Mouse (Mus musculus): ENCODE measurements around the gene Fbxl8.
A peak's percentile ranks its signal among the peaks of the same experiment; 100 is the strongest.

Fbxl8 gene

DNA sequence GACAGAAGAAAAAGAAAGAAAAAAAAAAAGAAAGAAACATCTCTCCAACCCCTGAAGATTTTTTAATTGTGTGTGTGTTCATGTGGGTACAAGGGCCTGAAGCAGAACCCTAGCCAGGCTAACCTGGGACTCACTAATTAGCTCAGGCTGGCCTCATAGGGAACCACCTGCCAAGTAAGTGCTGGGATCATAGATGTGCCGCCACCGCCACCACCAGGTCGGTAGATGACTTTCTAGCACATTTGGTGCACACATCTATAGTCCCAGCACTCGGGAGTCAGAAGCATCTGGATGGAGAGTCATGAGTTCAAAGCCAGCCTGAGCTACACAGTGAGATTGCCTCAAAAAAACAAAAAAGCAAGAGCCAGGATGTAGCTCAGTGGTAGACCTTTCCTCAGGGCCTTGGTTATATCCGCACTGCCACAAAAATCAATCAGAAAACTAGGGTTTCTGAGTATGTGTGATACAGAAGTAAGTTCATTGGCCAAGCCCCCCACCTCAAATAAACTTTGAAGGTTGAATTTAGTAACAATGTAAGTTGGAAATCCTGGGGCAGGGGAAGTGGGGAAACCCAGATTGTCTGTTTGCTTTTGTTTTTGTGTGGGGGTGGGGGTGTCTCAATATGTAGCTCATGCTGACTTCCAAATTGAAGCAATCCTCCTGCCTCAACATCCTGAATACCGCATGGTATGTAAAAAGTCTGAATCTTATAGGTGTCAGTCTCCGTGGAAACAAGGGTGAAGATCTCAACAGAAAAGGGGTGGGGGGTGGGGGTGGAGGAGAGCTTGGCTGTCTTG is 6.9 kb upstream of the Fbxl8 start:
- no peak for DNase-seq (ENCODE audit: low spot score)

DNA sequence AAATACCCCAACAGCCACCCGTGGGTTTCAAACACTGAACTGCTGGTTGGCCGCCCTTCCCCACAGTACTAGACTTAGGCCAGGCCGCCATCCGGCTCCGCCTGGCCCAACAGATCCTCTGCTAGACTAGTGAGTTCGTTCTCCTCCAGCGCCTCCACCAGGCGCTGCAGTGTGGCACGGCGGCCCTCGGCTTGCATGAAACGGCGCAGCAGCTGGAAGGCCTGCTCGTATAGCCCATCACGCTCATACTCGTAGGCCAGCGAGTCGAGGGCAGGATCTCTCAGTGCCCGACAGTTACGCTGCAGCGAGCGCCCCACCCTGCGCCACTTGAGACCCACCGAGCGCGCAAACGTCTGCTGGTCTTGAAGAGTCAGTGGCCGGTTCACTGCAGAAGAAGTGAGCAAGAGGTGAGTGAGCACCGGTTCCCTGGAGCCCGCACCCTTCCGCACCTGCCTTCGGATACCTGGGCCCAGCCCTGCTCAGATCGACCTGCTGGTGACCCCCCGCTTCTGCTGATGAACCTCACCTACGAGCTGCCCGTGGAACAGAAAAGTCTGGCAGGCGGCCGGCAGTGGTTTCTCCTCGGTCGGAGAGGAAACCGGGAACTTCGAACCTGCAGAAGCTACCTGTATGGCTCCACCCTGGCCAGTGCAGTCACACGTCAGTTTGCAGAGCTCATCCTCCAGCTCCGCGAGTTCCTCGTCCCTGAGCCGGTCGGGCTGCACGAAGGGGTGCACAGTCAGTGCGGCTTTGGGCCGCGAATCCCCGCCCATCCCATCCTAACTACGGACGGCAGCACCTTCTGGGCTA is 5.3 kb upstream of the Fbxl8 start:
- DNase-seq (ENCODE audit: low spot score) = no peak

DNA sequence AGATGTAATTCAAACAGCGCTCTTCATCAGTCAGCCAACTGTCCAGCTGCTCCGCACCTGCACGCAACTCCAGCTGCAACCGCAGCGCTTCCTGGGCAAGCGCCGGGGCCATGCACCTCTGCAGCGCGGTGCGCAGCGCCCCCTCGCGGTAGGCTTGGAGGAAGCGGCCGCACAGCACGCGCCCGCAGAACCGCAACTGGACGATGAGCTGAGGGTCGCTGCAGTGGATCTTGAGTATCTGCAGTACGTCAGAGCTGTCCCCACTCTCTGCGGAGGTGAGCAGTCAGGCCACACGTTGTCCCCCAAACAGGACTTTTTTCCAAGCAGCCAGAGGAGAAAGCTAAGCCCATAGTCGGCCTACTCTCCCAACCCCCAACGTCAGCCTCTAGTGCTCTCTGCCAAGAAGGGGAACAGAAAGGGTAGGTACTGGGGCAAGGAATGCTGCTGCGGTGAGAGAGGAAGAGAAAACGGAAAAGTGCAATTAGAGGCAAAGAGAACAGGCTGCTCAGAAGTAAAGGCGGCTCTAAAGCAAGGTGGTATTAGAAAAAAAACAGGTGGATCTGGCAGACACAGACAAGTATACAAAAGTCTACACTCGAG is 4.6 kb upstream of the Fbxl8 start:
- peak; percentile 78 for DNase-seq (ENCODE audit: low spot score)

- DNase-seq (ENCODE audit: low spot score) = no peak
Observed at GRCm38 (mm10) chr8:105260371-105261099, 3.9 kb upstream of the Fbxl8 start.

DNA sequence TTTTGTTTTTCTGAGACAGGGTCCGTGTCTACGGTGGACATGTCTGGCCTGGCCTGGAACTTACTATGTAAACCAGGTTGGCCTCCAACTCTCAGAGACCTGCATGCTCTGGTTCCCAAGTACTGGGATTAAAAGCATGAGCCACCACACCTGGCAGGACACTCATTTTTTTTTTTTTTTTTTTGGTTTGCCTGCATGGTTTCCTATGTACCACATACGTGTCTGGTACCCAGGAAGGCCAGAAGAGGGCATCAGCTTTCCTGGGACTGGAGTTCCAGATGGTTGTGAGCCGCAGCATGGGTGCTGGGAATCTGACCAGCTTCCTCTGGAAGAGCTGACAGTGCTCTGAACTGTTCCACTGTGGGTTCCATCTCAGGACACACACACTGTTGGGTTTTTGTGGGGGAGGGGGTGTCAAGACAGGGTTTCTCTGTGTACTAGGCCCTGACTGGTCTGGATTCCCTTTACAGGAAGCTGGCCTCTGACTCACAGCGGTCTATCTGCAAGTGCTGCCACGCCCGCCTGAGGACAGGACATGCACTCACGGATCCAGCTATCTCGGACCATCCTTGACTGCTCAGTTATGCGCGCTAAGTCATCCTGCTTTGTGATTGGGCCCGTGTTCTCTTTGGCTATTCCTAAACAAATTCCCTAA is 3.0 kb upstream of the Fbxl8 start:
- no peak for DNase-seq (ENCODE audit: low spot score)

DNA sequence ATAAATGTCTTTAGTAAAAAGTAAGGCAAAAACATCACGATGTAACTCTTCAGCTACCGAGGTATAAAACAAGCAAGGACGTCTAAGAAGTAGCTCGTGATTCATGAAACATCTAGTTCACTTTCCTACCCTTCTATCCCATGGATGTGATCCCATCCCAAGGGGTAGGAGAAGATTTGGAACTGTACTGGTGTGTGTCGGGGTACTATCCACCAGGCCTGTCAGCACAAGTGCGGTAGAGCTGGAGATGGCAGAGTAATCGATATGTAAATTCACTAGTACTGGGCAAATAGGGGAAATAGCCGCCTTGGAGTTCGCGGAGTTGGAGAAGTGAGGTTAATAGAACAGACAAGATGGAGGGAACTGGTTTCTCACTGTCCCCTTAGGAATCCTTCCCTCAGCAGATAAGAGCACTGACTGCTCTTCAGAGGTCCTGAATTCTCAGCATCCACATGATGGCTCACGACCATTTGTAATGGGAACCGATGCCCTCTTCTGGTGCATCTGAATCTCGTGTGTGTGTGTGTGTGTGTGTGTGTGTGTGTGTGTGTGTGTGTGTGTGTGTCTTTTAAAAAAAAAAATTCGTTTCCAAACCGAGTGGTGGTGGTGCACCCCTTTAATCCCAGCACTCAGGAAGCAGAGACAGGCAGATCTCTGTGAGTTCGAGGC is 1.1 kb upstream of the Fbxl8 start:
- no peak for DNase-seq (ENCODE audit: low spot score)

DNA sequence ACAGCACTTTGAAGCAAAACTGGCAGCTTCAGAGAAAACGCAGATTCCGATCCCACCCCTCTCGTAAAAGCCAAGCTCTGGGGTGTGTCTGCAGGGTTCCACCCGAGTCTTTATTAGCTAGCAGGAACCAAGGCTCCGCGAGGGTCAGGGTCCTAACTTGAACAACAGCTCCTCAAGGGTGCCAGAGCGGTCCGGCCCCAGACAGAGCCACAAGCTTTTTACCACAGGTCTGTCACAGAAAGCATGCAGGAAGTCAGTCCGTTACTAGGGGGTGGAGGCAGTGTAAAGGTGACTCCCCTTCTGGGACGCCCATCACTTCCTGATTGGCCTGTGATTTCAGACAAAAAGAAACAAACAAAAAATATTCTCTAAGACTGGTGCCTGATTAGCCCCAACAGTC is 680 bp downstream of the Fbxl8 start:
- DNase-seq (ENCODE audit: low spot score) = no peak

DNA sequence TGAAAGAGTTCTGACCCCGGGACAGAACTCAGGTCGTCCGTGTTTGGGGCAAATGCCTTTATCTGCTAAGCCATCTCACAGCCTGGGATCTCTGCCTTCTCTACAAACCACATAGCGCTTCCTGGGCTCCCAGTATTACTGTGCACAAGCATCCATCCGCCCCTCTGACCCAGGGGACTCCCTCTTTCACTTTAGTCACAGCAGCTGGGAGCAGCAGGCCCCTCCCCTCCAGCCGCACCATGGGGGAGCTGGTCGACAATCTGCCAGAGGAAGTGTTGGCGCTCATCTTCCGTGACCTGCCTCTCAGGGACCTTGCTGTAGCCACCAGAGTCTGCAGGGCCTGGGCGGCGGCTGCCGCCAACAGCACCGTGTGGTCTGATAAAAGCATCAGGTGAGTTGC is 2.3 kb downstream of the Fbxl8 start:
- no peak for DNase-seq (ENCODE audit: low spot score)

DNA sequence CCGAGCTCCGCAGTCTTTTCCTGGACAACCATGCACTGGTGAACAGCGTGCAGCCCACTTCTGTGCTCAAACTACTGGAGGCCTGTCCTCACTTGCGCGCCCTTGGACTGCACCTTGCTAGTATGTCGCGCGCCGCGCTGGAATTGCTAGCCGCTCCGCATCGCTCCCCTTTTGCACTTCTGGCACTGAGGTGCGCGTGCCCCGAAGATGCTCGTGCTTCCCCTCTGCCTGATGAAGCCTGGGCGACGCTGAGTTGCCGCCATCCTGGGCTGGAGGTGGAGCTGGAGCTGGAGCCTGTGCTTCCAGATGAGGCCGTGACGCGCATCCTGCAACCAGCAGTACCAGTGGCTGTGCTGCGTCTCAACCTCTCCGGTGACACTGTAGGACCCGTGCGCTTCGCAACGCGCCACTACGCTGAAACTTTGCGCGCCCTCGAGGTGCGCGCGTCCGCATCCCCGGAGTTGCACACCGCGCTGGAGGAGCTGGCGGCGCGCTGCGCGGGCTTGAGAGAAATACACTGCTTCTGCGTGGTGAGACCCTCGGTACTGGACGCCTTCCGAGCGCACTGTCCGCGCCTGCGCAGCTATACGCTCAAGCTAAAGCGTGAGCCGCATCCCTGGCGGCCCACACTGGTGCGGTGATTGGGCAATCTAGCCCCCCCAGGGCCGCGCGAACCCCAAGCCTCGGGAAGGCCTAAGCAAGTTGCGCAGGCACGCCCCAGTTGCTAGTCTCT is 4.1 kb downstream of the Fbxl8 start:
- DNase-seq (ENCODE audit: low spot score) = no peak

- DNase-seq (ENCODE audit: low spot score) = no peak
Observed at GRCm38 (mm10) chr8:105269075-105269458, 4.6 kb downstream of the Fbxl8 start.

DNA sequence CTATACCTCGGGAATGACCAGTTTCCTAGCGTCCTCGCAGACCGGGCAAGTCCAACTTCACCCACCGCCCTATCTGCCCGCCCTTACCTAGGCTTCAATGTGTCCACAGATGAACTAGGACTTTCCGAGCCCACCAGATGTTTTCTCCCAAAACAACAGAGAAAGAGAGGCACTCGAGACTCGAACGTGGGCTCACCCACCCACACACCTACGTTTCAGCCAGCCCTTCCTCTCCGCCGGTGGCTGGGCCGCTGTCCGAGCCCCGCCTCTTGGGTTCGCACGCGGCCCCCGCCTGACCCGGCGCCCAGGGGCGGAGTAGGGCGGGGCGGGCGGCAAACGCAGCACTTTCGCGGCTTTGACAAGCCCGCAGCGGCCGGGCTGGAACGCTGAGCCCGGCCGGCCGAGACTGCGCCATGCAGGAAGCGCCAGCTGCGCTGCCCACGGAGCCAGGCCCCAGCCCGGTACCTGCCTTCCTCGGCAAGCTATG is 5.1 kb downstream of the Fbxl8 start, which contains the start of gene Hsf4:
Gene Hsf4 (plus strand): TSS at position 341 of the 487 bp plus-strand sequence.
- peak; percentile 72 for DNase-seq (ENCODE audit: low spot score)

DNA sequence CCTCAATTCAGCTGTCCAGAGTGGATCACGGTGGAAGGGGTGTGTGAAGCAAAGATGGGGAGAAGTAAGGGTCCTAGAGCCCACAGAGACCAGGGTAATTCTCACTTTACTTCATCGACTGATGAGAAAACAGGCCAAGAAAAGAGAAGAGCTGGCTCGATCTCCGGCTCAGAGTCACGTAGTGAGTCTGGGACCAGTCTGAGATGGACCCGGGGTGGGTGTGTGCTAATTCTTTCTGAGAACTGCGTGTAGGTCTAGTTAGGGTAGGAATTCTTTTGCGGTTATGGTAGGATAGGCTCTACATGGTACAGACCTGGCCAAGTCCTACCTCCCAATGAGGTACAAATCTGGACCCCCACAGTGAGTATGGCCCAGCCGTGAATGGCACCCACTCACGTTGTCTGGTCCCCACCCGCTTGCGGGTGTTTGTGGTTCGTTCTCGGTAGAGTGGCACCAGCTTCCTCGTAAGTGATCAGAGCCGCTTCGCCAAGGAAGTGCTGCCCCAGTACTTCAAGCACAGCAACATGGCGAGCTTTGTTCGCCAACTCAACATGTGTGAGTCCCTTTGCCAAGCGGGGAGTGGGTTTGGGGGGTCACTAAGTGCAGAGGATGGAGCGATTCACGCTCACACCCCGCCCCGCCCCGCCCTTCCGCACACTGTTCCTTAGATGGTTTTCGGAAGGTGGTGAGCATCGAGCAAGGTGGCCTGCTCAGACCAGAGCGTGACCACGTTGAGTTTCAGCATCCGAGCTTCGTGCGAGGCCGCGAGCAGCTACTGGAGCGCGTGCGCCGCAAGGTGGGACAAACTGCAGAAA is 5.9 kb downstream of the Fbxl8 start:
- no peak for DNase-seq (ENCODE audit: low spot score)

- DNase-seq (ENCODE audit: low spot score) = no peak
Observed at GRCm38 (mm10) chr8:105270916-105271186, 6.4 kb downstream of the Fbxl8 start.

DNA sequence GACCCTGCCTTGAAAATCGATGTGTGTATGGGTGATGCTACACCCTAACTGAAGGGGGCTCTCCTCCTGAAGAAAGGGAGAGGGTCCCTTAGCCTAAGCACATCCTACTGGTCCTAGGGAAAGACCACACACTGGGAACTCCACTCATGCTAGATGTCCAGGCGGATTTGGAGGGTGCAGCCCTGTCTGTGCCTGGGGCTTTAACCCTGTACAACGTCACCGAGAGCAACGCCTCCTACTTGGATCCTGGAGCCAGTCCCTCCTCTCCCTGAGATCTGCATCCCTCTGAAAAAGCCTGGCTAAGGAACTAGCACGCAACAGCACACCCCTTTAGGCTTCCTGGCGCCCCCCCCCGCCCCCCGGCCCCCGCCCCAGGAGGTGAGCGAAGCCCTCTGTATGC is 10.9 kb downstream of the Fbxl8 start:
- DNase-seq (ENCODE audit: low spot score) = no peak

DNA sequence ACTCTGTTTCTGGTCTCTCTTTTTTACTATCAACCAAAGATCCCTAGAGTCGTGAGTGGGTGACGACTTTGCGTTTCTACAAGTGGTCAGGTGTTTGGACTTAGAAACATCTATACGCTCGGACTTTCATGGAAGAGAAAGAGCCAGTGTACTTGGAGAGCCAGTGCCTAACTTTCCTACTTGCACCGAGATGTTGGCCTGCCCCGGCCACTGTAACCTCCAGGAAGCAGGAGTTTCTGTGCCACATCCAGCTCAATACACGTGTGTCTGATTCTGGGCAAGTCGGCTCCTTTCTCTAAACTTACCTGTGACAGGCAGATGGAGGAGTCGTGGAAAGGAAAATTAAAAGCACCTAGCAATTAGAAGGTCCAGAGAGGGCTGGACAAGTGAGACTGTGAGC is 11.4 kb downstream of the Fbxl8 start, which contains the start of gene Nol3:
Gene Nol3 (plus strand): TSS at position 301 of the 400 bp plus-strand sequence.
- DNase-seq (ENCODE audit: low spot score) = no peak

GRCm38 (mm10) chr8:105276292-105277120 is 12.1 kb downstream of the Fbxl8 start:
- peak; percentile 52 for DNase-seq (ENCODE audit: low spot score)

DNA sequence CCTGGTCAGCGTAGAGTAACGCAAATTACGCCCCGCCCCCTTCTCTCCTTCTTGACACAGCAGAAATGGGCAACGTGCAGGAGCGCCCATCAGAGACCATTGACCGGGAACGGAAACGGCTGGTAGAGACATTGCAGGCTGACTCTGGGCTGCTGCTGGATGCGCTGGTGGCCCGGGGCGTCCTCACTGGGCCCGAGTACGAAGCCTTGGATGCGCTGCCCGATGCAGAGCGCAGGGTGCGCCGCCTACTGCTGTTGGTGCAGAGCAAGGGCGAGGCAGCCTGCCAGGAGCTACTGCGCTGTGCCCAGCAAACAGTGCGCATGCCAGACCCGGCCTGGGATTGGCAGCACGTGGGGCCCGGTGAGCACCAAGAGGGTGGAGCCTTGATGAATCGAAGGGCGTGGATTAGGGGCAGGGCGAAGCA is 14.5 kb downstream of the Fbxl8 start:
- peak; percentile 84 for DNase-seq (ENCODE audit: low spot score)

GRCm38 (mm10) chr8:105280567-105280966 is 16.1 kb downstream of the Fbxl8 start:
- no peak for DNase-seq (ENCODE audit: low spot score)

DNA sequence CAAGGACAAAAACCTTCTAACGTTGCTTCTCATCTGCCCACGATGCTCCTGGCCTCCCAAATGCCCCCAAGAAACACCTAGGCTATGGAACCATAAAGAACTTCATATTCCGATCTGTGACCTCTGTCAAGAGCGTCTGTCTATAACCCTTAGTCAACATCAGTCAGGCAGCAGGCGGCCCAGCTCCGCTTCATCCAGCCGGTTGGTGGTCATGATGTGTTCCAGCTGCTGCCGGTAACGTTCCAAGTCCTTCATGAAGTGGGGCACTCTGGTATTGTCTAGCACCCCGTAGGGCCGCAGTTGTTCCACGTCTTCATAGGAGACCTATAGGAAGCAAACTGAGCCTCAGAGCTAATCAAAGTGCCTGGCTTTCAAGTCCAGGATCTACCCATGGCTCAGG is 17.4 kb downstream of the Fbxl8 start:
- DNase-seq (ENCODE audit: low spot score) = no peak

Measured in ovary, postnatal 36 days (tissue).